Mouse (Mus musculus): Measurements from ENCODE around the gene Actr3b.
"Not testable (repeated sequence)": the region's sequence is repeated elsewhere in the genome, so short reads cannot be mapped to it uniquely, and the experiment has no call there.

Actr3b gene

DNA sequence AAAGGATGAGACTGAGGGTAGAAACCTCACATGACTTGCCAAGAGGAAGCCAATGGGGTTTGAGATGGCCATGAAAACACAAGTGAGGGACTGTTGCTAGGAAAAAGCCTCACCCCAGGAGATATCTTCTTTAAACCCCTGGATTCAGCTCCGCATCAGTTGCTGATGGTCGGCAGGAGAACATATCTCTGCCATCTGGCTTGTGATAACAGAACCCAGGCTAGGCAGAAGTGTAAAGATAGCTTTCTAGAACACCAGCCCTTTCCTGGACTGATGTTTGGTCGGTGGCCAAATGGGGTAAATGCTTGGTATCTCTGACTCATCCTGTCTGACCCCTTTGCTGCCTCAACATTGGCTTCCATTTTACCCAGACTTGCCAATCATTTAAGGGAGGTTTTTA is 106.4 kb downstream of the Actr3b start:
- ChIA-PET POLR2A (no interaction called here), CTCF (no interaction called here)

DNA sequence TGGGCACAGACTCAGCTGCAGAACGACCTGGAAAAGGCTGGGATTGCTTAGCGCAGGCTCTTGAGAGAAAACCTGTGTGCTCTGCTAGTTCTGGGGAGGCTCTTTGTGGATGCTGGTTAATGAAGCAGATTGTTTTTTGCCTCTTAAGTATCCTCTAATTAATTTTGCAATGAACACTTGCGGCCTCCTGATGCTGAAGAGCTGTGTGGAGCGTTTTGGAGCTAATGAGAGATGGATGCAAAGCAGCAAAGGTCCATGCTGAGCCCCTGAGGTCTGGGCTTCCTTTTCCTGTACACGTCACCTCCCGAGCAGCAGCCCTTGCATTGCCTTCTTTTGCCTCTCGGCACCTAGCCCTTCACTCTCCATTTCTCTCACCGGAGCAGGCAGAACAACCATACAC is 110.1 kb downstream of the Actr3b start:
- ChIA-PET CTCF (no interaction called here), POLR2A (no interaction called here)

DNA sequence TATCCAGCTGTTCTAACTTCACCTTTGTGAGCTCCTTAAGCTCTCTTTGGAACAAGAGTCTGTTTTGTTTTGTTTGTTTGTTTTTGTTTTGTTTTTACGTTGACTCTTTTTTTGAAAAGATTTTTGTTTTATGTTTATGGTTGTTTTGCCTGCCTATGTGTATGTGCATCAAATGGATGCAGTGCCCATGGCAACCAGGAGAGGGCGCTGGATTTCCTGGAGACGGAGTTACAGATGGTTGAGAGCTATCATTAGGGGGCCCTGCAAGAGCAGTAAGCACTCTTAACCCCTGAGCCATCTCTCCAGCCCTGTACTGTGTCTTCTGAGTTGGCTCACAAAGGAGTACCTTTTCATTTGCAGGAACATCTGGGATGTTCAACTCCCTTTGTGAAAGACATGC is 110.8 kb downstream of the Actr3b start:
- ChIA-PET CTCF (no interaction called here), POLR2A (no interaction called here)

DNA sequence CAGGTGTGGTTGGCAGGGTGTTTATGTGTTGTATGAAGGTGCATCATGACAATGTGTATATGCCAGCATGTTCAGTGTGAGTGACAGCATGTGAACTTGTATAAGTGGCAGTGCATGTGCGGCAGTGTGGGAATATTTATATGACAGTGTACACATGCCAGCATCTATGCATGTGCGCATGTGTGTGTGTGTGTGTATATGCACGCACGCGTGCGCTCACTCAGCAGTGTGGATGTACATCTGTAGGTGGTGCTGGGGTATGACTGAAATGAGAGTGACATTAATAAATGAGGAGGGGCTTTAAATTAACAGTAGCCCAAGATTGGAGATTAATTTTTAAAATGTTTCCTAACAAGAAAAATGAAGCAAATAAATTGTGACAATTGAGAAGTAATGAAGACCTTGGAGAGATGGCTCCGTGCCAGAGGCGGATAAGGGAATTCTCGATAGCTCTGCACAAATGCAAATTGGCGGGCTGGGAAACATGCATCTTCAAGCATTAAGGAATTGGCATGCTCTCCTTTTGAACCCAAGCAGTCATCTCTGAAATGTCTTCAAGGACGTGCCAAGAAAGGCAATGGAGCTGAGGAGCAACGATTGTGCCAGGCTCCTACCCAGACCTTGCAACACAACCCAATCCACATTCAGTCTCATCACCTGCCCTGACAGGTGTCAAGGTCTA is 111.7 kb downstream of the Actr3b start:
- ChIA-PET POLR2A (interaction anchor here in 1 of 4 experiments (0.7 kb wide), 1 partner anchor 1007 kb away, joined by 3 read pairs; no protein-coding TSS in a partner anchor), CTCF (no interaction called here)

DNA sequence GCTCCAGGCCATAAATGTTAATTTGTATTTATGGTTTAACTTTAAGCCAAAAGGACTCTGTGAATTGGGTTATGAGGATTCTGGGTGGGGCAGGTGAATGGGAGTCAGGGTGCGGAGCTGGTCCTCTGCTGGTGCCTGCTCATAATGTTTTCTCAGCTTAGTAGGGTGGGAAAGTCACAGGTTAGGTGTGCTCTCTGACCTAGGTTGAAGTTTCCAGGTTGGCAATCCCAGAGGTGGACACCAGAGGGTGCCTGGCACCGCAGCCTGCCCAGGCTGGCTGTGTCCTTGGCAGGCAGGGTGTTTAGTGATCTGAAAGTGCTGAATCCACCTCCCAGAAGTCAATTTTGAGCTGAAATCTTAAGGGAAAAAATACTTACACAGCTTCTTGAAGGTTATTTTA is 113.2 kb downstream of the Actr3b start:
- ChIA-PET CTCF (no interaction called here), POLR2A (no interaction called here)

DNA sequence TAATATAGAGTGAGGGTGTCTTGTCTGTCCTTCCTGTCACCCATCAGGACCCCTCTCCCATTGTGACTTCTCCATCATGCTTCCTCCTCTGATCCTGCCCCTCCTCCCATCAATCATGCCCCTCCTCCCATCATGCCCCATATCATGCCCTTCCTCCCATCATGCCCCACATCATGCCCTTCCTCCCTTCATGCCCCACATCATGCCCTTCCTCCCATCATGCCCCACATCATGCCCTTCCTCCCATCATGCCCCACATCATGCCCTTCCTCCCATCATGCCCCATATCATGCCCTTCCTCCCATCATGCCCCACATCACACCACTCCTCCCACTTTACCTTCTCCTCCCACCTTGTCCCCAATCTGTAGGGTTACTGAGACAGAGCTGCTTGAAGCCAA is 116.1 kb downstream of the Actr3b start:
- CTCF ChIA-PET, POLR2A ChIA-PET: not testable (repeated sequence)

DNA sequence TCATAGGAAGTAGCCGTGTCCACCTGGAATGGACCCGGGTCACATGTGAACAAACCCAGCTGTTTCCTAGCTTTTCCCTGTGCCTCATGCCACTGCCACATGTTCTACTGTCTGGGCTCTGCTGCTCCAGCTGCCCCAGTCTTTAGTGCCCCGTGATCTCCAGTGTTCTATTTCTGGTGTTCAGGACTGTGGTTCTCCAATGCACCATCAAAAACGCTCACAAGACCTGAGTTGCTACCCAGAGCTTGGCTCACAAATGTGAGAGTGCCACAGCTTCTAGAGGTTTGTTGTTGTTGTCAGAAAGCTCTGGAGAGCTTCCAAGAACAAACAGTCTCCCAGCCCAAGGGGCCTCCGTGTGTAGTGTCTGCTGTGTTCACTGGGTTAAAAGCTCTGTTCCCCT is 117.5 kb downstream of the Actr3b start:
- ChIA-PET CTCF (no interaction called here), POLR2A (interaction anchor here in 1 of 4 experiments (0.6 kb wide), 1 partner anchor 452 kb away, joined by 3 read pairs; no protein-coding TSS in a partner anchor)

DNA sequence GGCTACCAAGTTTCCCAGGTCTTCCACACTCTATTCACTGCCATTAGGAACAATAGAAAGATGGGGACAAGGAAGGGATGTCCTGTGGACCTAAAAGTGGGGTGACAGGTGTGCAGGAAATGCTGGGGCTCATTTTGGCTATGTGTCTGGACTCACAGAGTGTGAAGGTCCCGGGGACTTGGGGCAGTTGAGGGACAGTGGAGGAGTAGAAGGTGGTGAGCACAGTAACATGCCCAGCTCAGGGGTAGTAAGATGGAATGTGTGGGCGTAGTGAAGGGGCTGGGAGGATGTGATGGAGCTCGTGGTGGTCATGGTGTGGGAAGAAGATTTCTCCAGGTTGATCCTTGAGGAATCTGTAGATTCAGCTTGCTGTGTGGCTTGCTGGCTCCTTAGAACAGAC is 118.2 kb downstream of the Actr3b start:
- ChIA-PET POLR2A (interaction anchor here in 1 of 4 experiments (1.4 kb wide), 1 partner anchor 13 kb away, joined by 3 read pairs; no protein-coding TSS in a partner anchor), CTCF (no interaction called here)

DNA sequence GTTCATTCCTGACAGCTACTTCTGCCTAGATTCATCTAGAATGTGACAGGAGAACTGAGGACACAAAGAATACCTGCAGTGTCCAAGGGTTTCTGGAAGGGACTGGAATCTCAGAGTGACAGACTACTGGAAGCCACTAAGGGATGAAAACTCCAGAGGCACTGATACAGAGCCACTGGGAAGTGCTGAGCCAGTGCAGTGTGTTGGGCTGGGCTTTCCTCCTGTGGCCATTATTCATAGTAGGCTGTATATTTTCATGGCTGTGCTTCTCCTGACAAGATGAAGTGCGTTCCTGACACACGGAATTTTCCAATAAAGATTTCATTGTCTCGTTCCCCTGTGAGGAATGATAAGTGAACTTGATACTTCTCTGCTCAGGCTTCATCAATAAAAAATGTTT is 126.9 kb downstream of the Actr3b start:
- ChIA-PET POLR2A (no interaction called here), CTCF (no interaction called here)

DNA sequence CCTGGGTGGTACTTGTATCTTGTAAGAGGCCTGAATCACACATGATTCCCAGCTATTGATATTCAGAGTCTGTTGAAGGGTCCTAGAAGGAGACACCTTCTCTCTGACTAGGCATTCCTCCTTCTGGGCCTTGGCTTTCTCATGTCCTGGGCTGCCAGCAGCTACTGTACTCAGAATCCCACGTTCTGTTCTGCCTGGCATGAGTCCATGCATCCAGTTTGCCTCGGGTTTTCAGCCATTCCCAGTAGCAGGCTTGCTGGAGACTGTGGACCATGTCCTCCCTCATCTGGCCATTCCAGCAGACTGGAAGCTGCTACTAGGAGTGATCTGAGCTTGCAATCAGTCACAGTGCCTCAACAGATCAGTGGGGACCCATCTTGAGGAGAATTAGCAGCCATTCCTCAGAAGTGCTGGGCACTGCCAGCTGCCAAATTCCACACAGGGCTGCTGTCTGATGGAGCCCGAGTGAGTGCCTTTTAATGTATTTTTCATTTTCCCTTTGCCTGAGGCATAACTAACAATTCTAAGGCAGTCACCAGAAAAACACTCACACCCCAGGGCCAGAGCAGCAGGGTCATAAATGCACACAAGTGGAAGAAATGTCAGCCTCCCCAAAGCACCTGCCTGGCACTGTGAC is 130.1 kb downstream of the Actr3b start:
- ChIA-PET CTCF (no interaction called here), POLR2A (no interaction called here)

DNA sequence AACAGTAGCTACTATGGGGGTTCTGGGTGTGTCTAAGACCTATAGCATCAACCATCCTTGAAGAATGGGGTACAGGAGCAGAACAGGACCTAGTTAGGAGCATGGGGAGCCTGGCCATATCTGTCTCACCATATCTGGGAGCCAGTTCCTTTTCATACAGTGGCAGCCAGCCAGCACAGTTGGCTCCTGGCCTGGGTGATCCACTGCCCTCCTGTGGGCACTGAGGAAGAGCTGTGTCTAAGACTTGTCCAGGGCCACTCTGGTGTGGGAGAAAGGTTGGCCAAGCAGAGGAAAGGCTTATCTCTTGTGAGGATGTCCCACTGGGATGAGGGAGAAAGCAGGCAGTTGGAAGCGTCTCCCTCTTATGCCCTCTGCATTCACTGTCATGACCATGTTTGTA is 131.5 kb downstream of the Actr3b start:
- ChIA-PET POLR2A (interaction anchor here in 1 of 4 experiments (0.6 kb wide), 1 partner anchor 543 kb away, joined by 3 read pairs; no protein-coding TSS in a partner anchor), CTCF (no interaction called here)

Data from embryonic stem cell, embryonic (primary cell).